Mouse (Mus musculus) cortical plate, adult 2 months (tissue): ENCODE measurements around the gene Dse. TPM values are rescaled to one million over a fixed set of nuclear protein-coding genes. Genes with fewer than 3 reads are reported as not detected.
A peak's percentile ranks its signal among the peaks of the same experiment; 100 is the strongest.

Source experiments
- H3K27ac ChIP-seq: fragments of 200-500 bp; 2 replicates; pipeline ENCODE4 v1.5.1; 2012; ENCODE audit warnings: low read length, control low read depth, inconsistent platforms; ENCODE audit not compliant: insufficient read depth
- H3K4me1 ChIP-seq: fragments of 200-500 bp; 2 replicates; pipeline ENCODE4 v1.6.1; 2011; ENCODE audit warnings: low read length; ENCODE audit not compliant: control insufficient read depth, insufficient read depth
- H3K4me3 ChIP-seq: fragments of 200-500 bp; 2 replicates; pipeline ENCODE4 v1.5.1; 2011; ENCODE audit warnings: mild to moderate bottlenecking, low read length, control low read depth; ENCODE audit not compliant: insufficient read depth
- CTCF ChIP-seq: fragments of 200-500 bp; IDR thresholded peaks from 2 replicates; pipeline ENCODE4 v1.5.1; 2011; ENCODE audit warnings: mild to moderate bottlenecking, control low read depth, low read length; ENCODE audit not compliant: insufficient read depth; ENCODE audit errors: extremely low read depth
- POLR2A ChIP-seq: fragments of 200-500 bp; IDR thresholded peaks from 2 replicates; pipeline ENCODE4 v1.6.1; 2011; ENCODE audit warnings: mild to moderate bottlenecking, low read length, control low read depth; ENCODE audit not compliant: insufficient read depth; ENCODE audit errors: extremely low read depth
- polyA plus RNA-seq: library from polyadenylated mRNA; depleted of rRNA; stranded (reverse); fragments of >200 nt; gene quantifications from 2 replicates; pipeline ENCODE4 v1.2.3, GENCODE M21; 2012

The Dse gene
- polyA plus RNA-seq, 1 experiment, result 2.8 TPM

- H3K27ac ChIP-seq, result no peak overlapping the region
- no peak overlapping the region for H3K4me3 ChIP-seq
- TF ChIP-seq POLR2A (no peak), CTCF (no peak)
- no peaks in the 10 kb centered on the region for H3K4me1 ChIP-seq
Observed at GRCm38 (mm10) chr10:34229491-34229890, 22.0 kb upstream of the Dse start.

- Histone ChIP-seq H3K27ac (no peak overlapping the region), H3K4me1 (no peaks in the 10 kb centered on the region), H3K4me3 (no peak overlapping the region)
- TF ChIP-seq CTCF (no peak), POLR2A (no peak)
Observed at GRCm38 (mm10) chr10:34223660-34224059, 16.1 kb upstream of the Dse start.

- no peak overlapping the region for H3K27ac ChIP-seq
- TF ChIP-seq CTCF, result no peak
- no peak for TF ChIP-seq POLR2A
- no peak overlapping the region for H3K4me3 ChIP-seq
- H3K4me1 ChIP-seq, result no peaks in the 10 kb centered on the region
Observed at GRCm38 (mm10) chr10:34221909-34222620, 14.6 kb upstream of the Dse start.

- H3K27ac ChIP-seq, result no peak overlapping the region
- no peak for TF ChIP-seq CTCF
- no peak for TF ChIP-seq POLR2A
- H3K4me3 ChIP-seq, result no peak overlapping the region
- H3K4me1 ChIP-seq, result no peaks in the 10 kb centered on the region
Observed at GRCm38 (mm10) chr10:34218191-34218590, 10.7 kb upstream of the Dse start.

GRCm38 (mm10) chr10:34215667-34216066, 8.2 kb upstream of the Dse start:
- H3K4me3 ChIP-seq, result no peak overlapping the region
- TF ChIP-seq CTCF (no peak), POLR2A (no peak)
- H3K4me1 ChIP-seq, result no peaks in the 10 kb centered on the region
- H3K27ac ChIP-seq, result no peak overlapping the region

- H3K4me1 ChIP-seq, result no peaks in the 10 kb centered on the region; the same call in 1 of the 2 replicates
- H3K4me3 ChIP-seq, result no peak overlapping the region
- TF ChIP-seq CTCF, result no peak
- no peak for TF ChIP-seq POLR2A
- no peak overlapping the region for H3K27ac ChIP-seq
Observed at GRCm38 (mm10) chr10:34209951-34210350, 2.4 kb upstream of the Dse start.

GRCm38 (mm10) chr10:34208031-34208430, 516 bp upstream of the Dse start:
- no peaks in the 10 kb centered on the region; the same call in 1 of the 2 replicates for H3K4me1 ChIP-seq
- peak overlapping the region; percentile 63; the same call in 1 of the 2 replicates for H3K4me3 ChIP-seq
- TF ChIP-seq POLR2A, result no peak
- TF ChIP-seq CTCF, result no peak
- H3K27ac ChIP-seq, result no peak overlapping the region

- Histone ChIP-seq H3K4me1 (no peaks in the 10 kb centered on the region; the same call in 1 of the 2 replicates), H3K27ac (no peak overlapping the region), H3K4me3 (peak overlapping the region; percentile 63)
- TF ChIP-seq CTCF (no peak), POLR2A (no peak)
Observed at GRCm38 (mm10) chr10:34206783-34207502, 572 bp downstream of the Dse start.

- no peak for TF ChIP-seq POLR2A
- no peak for TF ChIP-seq CTCF
Observed at GRCm38 (mm10) chr10:34206436-34206782, 1.1 kb downstream of the Dse start.

GRCm38 (mm10) chr10:34205825-34206224, 1.7 kb downstream of the Dse start:
- H3K4me1 ChIP-seq, result no peaks in the 10 kb centered on the region; the same call in 1 of the 2 replicates
- TF ChIP-seq CTCF (no peak), POLR2A (no peak)
- no peak overlapping the region for H3K4me3 ChIP-seq
- H3K27ac ChIP-seq, result no peak overlapping the region

More at GRCm38 (mm10) chr10:34206436-34206782, 1.1 kb downstream of the Dse start:
- H3K27ac ChIP-seq, result no peak overlapping the region
- H3K4me3 ChIP-seq, result peak overlapping the region; percentile 63
- H3K4me1 ChIP-seq, result no peaks in the 10 kb centered on the region; the same call in 1 of the 2 replicates
